Mouse (Mus musculus) liver, adult 2 months (tissue): ENCODE results near the gene Eif2b1.
A peak's percentile ranks its signal among the peaks of the same experiment; 100 is the strongest.

Experiments
- CTCF ChIP-seq: fragments of 200-500 bp; IDR thresholded peaks from 2 replicates; pipeline ENCODE4 v1.5.1; 2011; ENCODE audit warnings: low read depth, low read length, control low read depth
- POLR2A ChIP-seq: fragments of 200-500 bp; IDR thresholded peaks from 2 replicates; pipeline ENCODE4 v1.6.1; 2011; ENCODE audit warnings: low read length, control low read depth; ENCODE audit not compliant: insufficient read depth; ENCODE audit errors: extremely low read depth

- no peak for TF ChIP-seq POLR2A
- TF ChIP-seq CTCF = 0 out of 2 replicates have a peak, but pooled peaks have one; percentile 4
Measured at GRCm38 (mm10) chr5:124604296-124604695, 25.4 kb upstream of the Eif2b1 start.
